16 mouse cellular contexts compared by ENCODE assay signal in the genomic region with DNA sequence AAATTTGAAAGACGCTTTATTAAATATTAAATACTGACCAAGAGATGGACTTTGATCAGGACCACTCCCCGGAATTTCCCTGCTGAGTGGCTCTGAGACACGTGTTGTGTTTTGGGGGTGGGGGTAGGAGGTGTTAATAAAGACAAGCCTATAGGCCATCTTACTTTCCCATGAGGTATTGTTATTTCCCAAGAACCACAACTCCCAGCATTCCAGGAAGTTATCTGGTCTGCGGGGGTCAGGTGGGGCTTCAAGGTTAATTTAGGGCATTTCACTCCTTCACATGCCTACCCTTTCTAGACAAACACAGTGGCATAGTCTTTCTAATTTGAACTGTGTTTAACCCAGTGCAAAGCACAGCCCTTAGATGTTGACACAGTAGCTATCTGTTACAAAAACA.
"Had no signal": no experiment of that assay in that cellular context is flagged by ENCODE, and none has a peak within 500 bp of the region (broad histone marks: within the 10 kb centered on the region; RNA-seq: fewer than 3 reads in every experiment).

No protein-coding gene starts in this region.

- H3K36me3 ChIP-seq: limb, embryonic 12.5 days; limb, embryonic 15.5 days; midbrain, embryonic 12.5 days; midbrain, embryonic 15.5 days; neural tube, embryonic 13.5 days had no signal

- H3K4me1 ChIP-seq: limb, embryonic 15.5 days; midbrain, embryonic 12.5 days; midbrain, embryonic 15.5 days; neural tube, embryonic 13.5 days had no signal

- H3K4me2 ChIP-seq: limb, embryonic 12.5 days; limb, embryonic 15.5 days; liver, embryonic 11.5 days; lung, embryonic 14.5 days; midbrain, embryonic 12.5 days; midbrain, embryonic 15.5 days; neural tube, embryonic 13.5 days had no signal

- ATAC-seq: liver, postnatal 0 days; lung, postnatal 0 days; midbrain, embryonic 15.5 days had no signal

- H3K27ac ChIP-seq: limb, embryonic 12.5 days; limb, embryonic 15.5 days; liver, embryonic 14.5 days; macrophage; midbrain, embryonic 12.5 days; midbrain, embryonic 15.5 days; neural tube, embryonic 13.5 days had no signal

- H3K4me3 ChIP-seq: limb, embryonic 12.5 days; limb, embryonic 15.5 days; midbrain, embryonic 12.5 days; midbrain, embryonic 15.5 days; neural tube, embryonic 13.5 days had no signal

- H3K27me3 ChIP-seq: limb, embryonic 12.5 days; limb, embryonic 15.5 days; midbrain, embryonic 12.5 days; midbrain, embryonic 15.5 days; neural tube, embryonic 13.5 days had no signal

- DNase-seq: kidney, adult 18-20 months; kidney, postnatal 10 days; left cerebral cortex, postnatal 4 days; liver, postnatal 0 days; lung, embryonic 14.5 days; thymus, adult 18-20 months; thymus, postnatal 36 days had no signal

- H3K9ac ChIP-seq: limb, embryonic 12.5 days; limb, embryonic 15.5 days; liver, embryonic 14.5 days; liver, postnatal 0 days; lung, embryonic 14.5 days; midbrain, embryonic 12.5 days; midbrain, embryonic 15.5 days; neural tube, embryonic 13.5 days had no signal

- H3K9me3 ChIP-seq: limb, embryonic 12.5 days; limb, embryonic 15.5 days; midbrain, embryonic 12.5 days; midbrain, embryonic 15.5 days had no signal
